ENCODE assay signal across 10 mouse cellular contexts in genomic region chr13:34133326-34134071, GRCm38 (mm10). TPM values are rescaled to one million over a fixed set of nuclear protein-coding genes. Genes with fewer than 3 reads are reported as not detected.
A peak's percentile ranks its signal among the peaks of the same experiment; 100 is the strongest.
DNase-seq lines count a peak whose midpoint lies in the region; ATAC-seq and TF ChIP-seq lines count a peak whose summit lies in the region.
"Had no signal": no experiment of that assay in that cellular context is flagged by ENCODE, and none has a peak within 500 bp of the region (broad histone marks: within the 10 kb centered on the region; RNA-seq: fewer than 3 reads in every experiment).

No protein-coding gene starts in this region.

- no peak overlapping the region for H3K27ac ChIP-seq in heart, embryonic 14.5 days (replicated peaks in 1 of 2; ENCODE audit: control insufficient read depth in 1 of 2, insufficient read depth in 1 of 2, low read depth in 2 of 2, low read length in 2 of 2)
- no peak overlapping the region; the same call in 1 of the 2 replicates for H3K27ac ChIP-seq in embryonic facial prominence, embryonic 14.5 days (replicated peaks; ENCODE audit: low read depth, low read length)
- H3K27ac ChIP-seq in limb, embryonic 13.5 days: no peak overlapping the region

- H3K27me3 ChIP-seq in heart, embryonic 14.5 days (ENCODE audit: control insufficient read depth, insufficient read depth, low read length): peaks cover 7% of the 10 kb centered on the region; the same call in 1 of the 2 replicates
- no peaks in the 10 kb centered on the region for H3K27me3 ChIP-seq in E14TG2a.4 (ENCODE audit: insufficient read depth, low read length)
- H3K27me3 ChIP-seq in embryonic facial prominence, embryonic 14.5 days (replicated peaks; ENCODE audit: control insufficient read depth, insufficient read depth, low read length): no peaks in the 10 kb centered on the region
- H3K27me3 ChIP-seq in limb, embryonic 13.5 days: peaks cover 12% of the 10 kb centered on the region; the same call in 1 of the 2 replicates

- H3K9ac ChIP-seq in heart, embryonic 14.5 days (ENCODE audit: low read length): peak overlapping the region; percentile 63
- peak overlapping the region; percentile 53 for H3K9ac ChIP-seq in embryonic facial prominence, embryonic 14.5 days (ENCODE audit: low read depth, low read length)
- peak overlapping the region; percentile 40 for H3K9ac ChIP-seq in limb, embryonic 13.5 days

- ATAC-seq in heart, embryonic 14.5 days (ENCODE audit: insufficient number of reproducible peaks, insufficient read depth, low FRiP score, low read depth): no peak
- ATAC-seq in embryonic facial prominence, embryonic 14.5 days (ENCODE audit: low read depth): no peak
- ATAC-seq in limb, embryonic 13.5 days (ENCODE audit: low FRiP score, low read depth): no peak

- 18% methylated on average over 15 of the region's 15 CpGs for WGBS in heart, embryonic 14.5 days
- WGBS in embryonic facial prominence, embryonic 14.5 days: 17% methylated on average over 15 of the region's 15 CpGs
- WGBS in limb, embryonic 13.5 days: 9% methylated on average over 15 of the region's 15 CpGs

- no peaks in the 10 kb centered on the region for H3K36me3 ChIP-seq in heart, embryonic 14.5 days (ENCODE audit: control insufficient read depth, insufficient read depth, low read length)
- peaks cover 9% of the 10 kb centered on the region for H3K36me3 ChIP-seq in E14TG2a.4 (ENCODE audit: insufficient read depth, low read length)
- no peaks in the 10 kb centered on the region for H3K36me3 ChIP-seq in embryonic facial prominence, embryonic 14.5 days (ENCODE audit: control insufficient read depth, insufficient read depth, low read length)
- no peaks in the 10 kb centered on the region for H3K36me3 ChIP-seq in limb, embryonic 13.5 days

- peak overlapping the region; percentile 5 to 6; a peak in 2 of 4 replicates for H3K4me3 ChIP-seq in heart, embryonic 14.5 days (ENCODE audit: control insufficient read depth in 1 of 2, insufficient read depth in 1 of 2, low read depth in 1 of 2, low read length in 2 of 2)
- peak overlapping the region; percentile 65 for H3K4me3 ChIP-seq in E14TG2a.4 (replicated peaks; ENCODE audit: low read length)
- peak overlapping the region; percentile 25 for H3K4me3 ChIP-seq in embryonic facial prominence, embryonic 14.5 days (ENCODE audit: low read depth, low read length)
- H3K4me3 ChIP-seq in limb, embryonic 13.5 days: peak overlapping the region; percentile 29

- TF ChIP-seq CTCF in E14TG2a.4 (conservative IDR thresholded peaks at IDR 0.05; ENCODE audit: low read length): no peak

- H3K4me2 ChIP-seq in heart, embryonic 14.5 days (ENCODE audit: low read length): peak overlapping the region; percentile 89
- peak overlapping the region; percentile 85 for H3K4me2 ChIP-seq in embryonic facial prominence, embryonic 14.5 days (ENCODE audit: low read depth, low read length)
- H3K4me2 ChIP-seq in limb, embryonic 13.5 days (replicated peaks): peak overlapping the region; percentile 80

- H3K4me1 ChIP-seq in heart, embryonic 14.5 days (ENCODE audit: control insufficient read depth in 2 of 2, insufficient read depth in 2 of 2, low read length in 2 of 2): peaks cover 17 to 28% of the 10 kb centered on the region in 2 experiments
- peaks cover 56% of the 10 kb centered on the region for H3K4me1 ChIP-seq in E14TG2a.4 (replicated peaks; ENCODE audit: low read depth, low read length)
- H3K4me1 ChIP-seq in embryonic facial prominence, embryonic 14.5 days (ENCODE audit: control insufficient read depth, insufficient read depth, low read length): peaks cover 35% of the 10 kb centered on the region
- H3K4me1 ChIP-seq in limb, embryonic 13.5 days: peaks cover 49% of the 10 kb centered on the region

- no peak for DNase-seq in heart, adult 8-10 months (ENCODE audit: low spot score)
- DNase-seq in embryonic facial prominence, embryonic 14.5 days (ENCODE audit: low spot score): no peak
- DNase-seq in adrenal gland, postnatal 10 days: no peak
- DNase-seq in adrenal gland, adult 8-10 months: no peak
- no peak for DNase-seq in thymus, adult 18-20 months
- DNase-seq: cerebellum, adult 8-10 months; thymus, postnatal 14 days had no signal

- no peaks in the 10 kb centered on the region for H3K9me3 ChIP-seq in heart, embryonic 14.5 days (ENCODE audit: control insufficient read depth, low read length)
- no peaks in the 10 kb centered on the region for H3K9me3 ChIP-seq in E14TG2a.4 (ENCODE audit: low read length)
- H3K9me3 ChIP-seq in embryonic facial prominence, embryonic 14.5 days (ENCODE audit: control insufficient read depth, low read length): no peaks in the 10 kb centered on the region
- H3K9me3 ChIP-seq in limb, embryonic 13.5 days: no peaks in the 10 kb centered on the region

RNA-seq across cellular contexts. Expression of gene Tubb2b, which starts 3.2 kb away (rescaled TPM):
- polyA plus RNA-seq in heart, embryonic 14.5 days (2014; fragmentation: Nextera tagmentation; extraction: Ambion mirVana): 26.7 and 35.0 TPM in 2 replicates
- 1 to 10 TPM; 2.3 to 5.9 (median 4.3) TPM for total RNA-seq in heart, adult 8-10 months (2022)
- 51.3 and 52.1 TPM in 2 replicates for polyA plus RNA-seq in embryonic facial prominence, embryonic 14.5 days (2014; fragmentation: Nextera tagmentation; extraction: Ambion mirVana)
- 40.1 and 42.0 TPM in 2 replicates for polyA plus RNA-seq in limb, embryonic 13.5 days (2015; fragmentation: Nextera tagmentation; extraction: Ambion mirVana)
- 10 to 100 TPM; 24.9 to 61.2 TPM for total RNA-seq in adrenal gland, postnatal 10 days (2021)
- total RNA-seq in adrenal gland, adult 8-10 months (2022): 1 to 10 TPM in 3 of 4 experiments, under 1 TPM in 1; 0.81 to 3.5 (median 1.5) TPM

RNA-seq across cellular contexts. Expression of gene Psmg4, which starts 29.3 kb away (rescaled TPM):
- polyA plus RNA-seq in heart, embryonic 14.5 days (2014; fragmentation: Nextera tagmentation; extraction: Ambion mirVana): 81.2 and 81.7 TPM in 2 replicates
- total RNA-seq in heart, adult 8-10 months (2022): 10 to 100 TPM; 24.7 to 33.2 (median 31.3) TPM
- 76.0 and 76.5 TPM in 2 replicates for polyA plus RNA-seq in embryonic facial prominence, embryonic 14.5 days (2014; fragmentation: Nextera tagmentation; extraction: Ambion mirVana)
- 95.7 and 97.2 TPM in 2 replicates for polyA plus RNA-seq in limb, embryonic 13.5 days (2015; fragmentation: Nextera tagmentation; extraction: Ambion mirVana)
- total RNA-seq in adrenal gland, postnatal 10 days (2021): 10 to 100 TPM; 35.4 to 43.9 TPM
- total RNA-seq in adrenal gland, adult 8-10 months (2022): 10 to 100 TPM; 28.6 to 39.3 (median 31.2) TPM

RNA-seq across cellular contexts. Expression of gene Tubb2a, which starts 55.7 kb away (rescaled TPM):
- polyA plus RNA-seq in heart, embryonic 14.5 days (2014; fragmentation: Nextera tagmentation; extraction: Ambion mirVana): 124 and 131 TPM in 2 replicates
- 10 to 100 TPM; 29.1 to 49.7 (median 41.1) TPM for total RNA-seq in heart, adult 8-10 months (2022)
- 268 and 303 TPM in 2 replicates for polyA plus RNA-seq in embryonic facial prominence, embryonic 14.5 days (2014; fragmentation: Nextera tagmentation; extraction: Ambion mirVana)
- polyA plus RNA-seq in limb, embryonic 13.5 days (2015; fragmentation: Nextera tagmentation; extraction: Ambion mirVana): 150 and 152 TPM in 2 replicates
- 10 to 100 TPM; 68.6 to 90.0 TPM for total RNA-seq in adrenal gland, postnatal 10 days (2021)
- 10 to 100 TPM; 21.4 to 34.1 (median 28.2) TPM for total RNA-seq in adrenal gland, adult 8-10 months (2022)

Comparison
In these comparisons a context has a peak if more than half of its experiments do, and no peak if none do; other contexts are left out.
1. H3K4me3 ChIP-seq: peak in every context shown above with its lines; median percentile 65 in E14TG2a.4; 29 in limb, embryonic 13.5 days; 25 in embryonic facial prominence, embryonic 14.5 days; 6 in heart, embryonic 14.5 days.